Mouse (Mus musculus): ENCODE results near the gene Atp8a1. TPM values are rescaled to one million over a fixed set of nuclear protein-coding genes. Genes with fewer than 3 reads are reported as not detected.

The Atp8a1 gene
- total RNA-seq, 4 experiments from 2014 or later = 165 to 213 (median 188) TPM

DNA sequence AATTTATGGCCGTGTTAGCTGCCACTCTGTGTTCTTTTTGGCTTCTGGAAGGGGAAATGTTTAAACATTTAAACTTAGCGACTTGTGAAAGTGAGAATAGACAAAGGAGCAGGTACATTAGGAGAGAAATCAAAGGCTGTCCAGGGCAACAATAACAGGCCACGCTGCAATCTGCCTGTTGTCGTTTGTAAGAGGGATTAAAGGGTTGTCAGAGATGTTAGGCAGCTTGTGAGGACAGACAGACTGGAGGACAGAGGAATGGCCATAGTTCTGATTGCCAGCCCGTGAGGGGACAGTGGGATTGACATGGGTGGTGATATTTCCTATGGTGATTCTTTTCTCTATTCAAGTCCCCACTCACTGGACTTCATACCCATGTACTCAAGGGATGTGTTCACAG, 161.8 kb downstream of the Atp8a1 start:
- DNase-seq (ENCODE audit: low spot score in 2 of 2) = no peak

DNA sequence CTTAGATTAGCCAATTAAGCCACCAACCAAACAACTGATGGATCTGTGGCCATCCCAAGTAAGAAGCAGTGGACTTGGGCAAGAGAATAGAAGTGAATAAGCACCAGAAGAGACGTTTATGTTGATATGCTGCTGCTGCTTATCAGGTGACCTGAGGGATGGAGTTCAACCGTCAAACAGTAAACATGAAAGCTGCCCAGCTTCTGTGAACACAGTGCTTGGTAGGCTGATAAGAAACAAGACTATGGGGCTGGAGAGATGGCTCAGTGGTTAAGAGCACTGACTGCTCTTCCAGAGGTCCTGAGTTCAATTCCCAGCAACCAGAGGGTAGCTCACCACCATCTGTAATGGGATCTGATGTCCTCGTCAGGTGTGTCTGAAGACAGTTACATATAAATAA, 168.4 kb downstream of the Atp8a1 start:
- no peak for DNase-seq (ENCODE audit: low spot score in 2 of 2)

DNA sequence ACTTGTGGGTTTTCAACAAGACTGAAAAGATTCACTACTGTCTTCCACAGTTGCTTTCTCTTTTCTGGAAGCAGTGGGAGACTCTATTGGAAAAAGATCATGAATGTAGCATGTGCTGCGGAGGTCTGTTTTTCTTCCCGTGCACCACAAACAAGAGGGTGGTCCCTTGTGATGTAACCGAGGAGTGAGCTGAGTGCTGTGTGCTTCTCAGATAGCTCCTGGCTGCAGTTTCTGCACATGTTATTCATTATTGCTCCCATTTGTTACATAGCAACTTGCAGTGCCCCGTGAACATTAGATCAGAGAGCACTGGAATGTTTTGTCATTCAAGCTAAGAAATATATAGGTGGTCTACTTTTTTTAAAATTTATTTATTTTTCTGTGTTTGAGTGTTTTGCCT, 174.2 kb downstream of the Atp8a1 start:
- no peak for DNase-seq (ENCODE audit: low spot score in 2 of 2)

DNA sequence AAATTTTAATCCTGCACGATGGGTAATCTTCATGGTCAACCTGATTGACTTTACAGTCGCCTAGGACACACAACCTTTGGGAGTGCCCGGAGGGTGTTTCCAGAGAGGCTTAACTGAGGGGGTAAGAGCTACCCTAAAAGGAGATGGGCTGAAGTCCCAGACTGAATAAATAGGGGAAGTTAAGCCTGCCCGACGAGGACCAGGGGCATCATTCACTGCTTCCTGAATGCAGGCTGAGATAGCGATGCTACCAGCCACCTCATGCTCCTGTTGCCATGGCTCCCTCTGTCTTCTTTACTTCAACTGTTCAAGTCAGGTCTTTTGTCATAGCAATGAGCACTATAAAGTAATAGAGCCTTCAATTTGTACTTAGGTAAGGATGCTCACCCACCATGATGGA, 177.1 kb downstream of the Atp8a1 start:
- no peak for DNase-seq (ENCODE audit: low spot score in 2 of 2)

GRCm38 (mm10) chr5:67669436-67669896, 177.8 kb downstream of the Atp8a1 start:
- DNase-seq (ENCODE audit: low spot score in 2 of 2) = no peak

DNA sequence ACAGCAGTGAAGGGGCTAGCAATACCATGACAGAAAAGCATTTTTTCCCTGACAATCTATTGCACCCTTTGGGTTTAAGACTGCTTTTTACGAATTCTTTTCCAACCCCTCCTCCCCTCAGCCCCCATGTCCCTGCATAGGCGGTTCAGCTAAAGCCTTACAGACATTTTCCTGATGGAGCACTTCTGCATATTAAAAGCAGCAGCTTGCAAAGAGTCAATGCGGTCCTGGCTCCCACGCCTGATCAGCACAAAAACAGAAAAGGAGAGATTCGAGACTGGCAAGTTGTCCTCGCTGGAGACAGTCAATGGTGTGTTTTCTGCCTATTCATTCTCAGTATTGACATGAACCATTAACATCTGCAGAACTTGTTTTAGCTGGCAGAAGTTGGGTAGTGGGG, 184.5 kb downstream of the Atp8a1 start:
- no peak for DNase-seq (ENCODE audit: low spot score in 2 of 2)

DNA sequence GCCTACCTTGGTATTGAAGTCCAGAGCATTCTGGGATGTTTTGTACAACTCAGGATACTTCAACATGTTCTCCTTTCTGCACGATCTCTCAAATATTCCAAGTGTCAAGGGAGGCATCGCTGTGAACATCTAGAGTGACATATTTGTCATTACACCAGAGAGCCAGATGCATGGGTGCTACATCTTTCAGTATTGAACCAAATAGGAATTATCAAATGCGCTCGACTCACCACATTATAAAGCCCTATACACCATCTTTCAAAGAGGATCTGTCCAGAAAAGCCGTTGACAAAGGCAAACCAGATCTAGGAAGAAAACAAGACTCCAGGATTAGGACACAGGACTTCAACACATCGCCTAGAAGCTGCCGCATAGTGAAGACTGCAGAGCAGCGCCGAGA, 187.4 kb downstream of the Atp8a1 start:
- no peak for DNase-seq (ENCODE audit: low spot score in 2 of 2)

DNA sequence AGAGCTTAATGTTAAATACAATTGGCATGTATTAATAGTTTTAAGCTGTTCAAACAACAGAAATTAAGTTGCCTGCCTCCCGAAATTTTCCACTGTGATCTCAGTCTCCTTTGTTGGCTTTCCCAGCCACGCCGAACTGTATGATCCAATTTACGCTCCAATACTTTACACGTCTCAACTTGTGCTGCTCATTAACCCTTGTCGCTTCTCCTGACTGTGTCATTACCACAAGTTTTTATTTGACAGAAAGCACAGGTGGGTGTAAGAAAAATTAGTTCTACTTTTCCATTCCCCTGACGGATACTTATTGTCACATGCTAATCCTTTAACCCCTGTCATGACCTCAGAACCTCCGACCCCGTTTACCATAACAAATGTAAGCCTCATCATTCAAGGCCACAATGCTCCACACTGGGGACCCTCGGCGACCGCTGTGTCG, 190.4 kb downstream of the Atp8a1 start:
- no peak for DNase-seq (ENCODE audit: low spot score in 2 of 2)

DNA sequence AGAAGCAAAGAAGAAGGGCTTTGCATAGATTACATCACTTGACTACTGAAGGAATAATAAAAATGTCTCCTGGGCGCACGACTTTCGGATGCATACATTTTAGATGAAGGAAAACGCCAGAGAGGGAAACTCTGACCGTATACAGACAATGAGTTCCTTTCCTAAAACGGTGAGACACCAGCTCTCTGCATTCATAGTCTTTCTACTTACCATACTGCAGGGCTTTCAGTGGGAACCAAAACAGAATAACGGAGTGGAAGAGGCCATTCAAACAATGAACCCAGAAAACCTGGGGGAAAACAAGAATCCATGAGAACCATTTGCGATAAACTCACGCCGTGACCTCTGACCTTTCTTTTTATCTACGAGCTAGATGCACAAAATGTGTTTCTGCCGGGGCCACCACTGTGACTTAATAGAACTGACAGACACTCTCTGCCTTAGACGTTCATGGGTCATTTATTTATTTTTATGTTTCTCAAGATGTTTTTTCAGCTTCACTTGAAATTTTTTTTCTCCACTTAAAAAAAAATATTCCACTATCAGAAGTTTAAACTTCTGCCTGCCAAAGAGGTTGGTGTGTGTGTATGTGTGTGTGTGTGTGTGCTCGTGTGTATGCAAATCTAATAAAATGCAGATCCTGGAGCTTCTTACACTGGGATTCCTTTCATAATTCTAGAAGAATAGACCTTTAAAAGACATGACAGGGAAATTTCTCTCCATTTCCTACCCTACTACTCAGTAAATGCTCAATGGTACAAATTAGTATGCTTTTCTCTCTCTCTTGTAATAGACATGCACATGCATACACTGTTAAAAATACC, 191.3 kb downstream of the Atp8a1 start:
- no peak for DNase-seq (ENCODE audit: low spot score in 2 of 2)

DNA sequence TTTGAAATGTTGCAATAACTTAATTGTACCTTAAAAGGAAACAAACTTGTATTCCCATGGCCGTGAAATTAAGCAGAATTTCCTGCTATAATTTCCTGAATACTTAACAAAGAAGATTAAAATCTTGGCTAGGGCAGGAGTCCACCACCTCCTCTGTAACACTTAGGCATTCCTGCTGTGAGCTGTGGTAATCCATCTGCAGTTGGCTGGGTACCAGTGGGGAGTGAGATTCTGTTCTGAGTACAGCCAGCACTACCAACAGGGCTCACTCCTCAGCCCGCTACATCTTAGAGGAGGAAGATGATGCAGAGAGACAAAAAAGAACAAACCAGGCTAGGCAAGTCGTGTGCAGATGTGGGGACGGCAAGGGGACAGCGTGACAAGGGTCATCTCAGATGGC, 192.7 kb downstream of the Atp8a1 start:
- no peak for DNase-seq (ENCODE audit: low spot score in 2 of 2)

GRCm38 (mm10) chr5:67653543-67653942, 193.7 kb downstream of the Atp8a1 start:
- no peak for DNase-seq (ENCODE audit: low spot score in 2 of 2)

DNA sequence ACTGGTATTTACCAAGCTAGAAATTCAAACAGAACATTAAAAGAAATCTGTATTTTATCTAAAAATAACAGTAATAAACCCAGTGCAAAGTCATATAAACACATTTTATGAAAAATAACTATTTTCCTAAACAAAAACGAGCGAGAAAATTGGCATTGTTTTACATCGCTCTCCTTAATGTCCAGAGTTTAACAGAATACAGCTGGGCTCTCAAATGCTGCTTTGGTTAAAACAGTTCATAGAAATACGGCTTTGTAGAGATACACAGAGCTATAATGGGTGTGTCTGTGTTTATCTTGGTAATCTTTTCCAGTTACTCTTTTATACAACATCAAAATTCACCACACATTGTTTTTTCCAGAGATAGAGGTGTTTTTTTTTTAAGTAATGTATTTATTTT, 194.8 kb downstream of the Atp8a1 start:
- DNase-seq (ENCODE audit: low spot score in 2 of 2) = no peak

DNA sequence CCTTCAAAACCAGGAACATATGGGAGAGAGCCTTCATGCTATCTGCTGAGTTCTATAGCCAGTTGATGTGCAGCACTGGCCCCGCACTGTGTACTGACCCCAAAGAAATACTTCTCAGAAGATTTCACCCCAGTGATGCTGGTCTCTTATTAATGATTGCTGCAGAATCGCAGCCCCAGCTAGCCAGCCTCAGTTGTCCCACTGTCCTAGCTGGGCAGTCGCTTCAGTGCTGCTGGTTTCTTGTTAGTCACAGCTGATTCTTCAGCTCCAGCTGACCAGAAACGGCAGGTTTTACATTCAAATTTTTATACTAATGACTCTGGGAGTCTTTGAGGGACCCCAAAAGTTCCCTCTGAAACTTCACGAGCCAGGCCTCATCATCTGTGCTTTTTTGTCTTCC, 197.2 kb downstream of the Atp8a1 start:
- no peak for DNase-seq (ENCODE audit: low spot score in 2 of 2)

GRCm38 (mm10) chr5:67649156-67649555, 198.1 kb downstream of the Atp8a1 start:
- no peak for DNase-seq (ENCODE audit: low spot score in 2 of 2)

GRCm38 (mm10) chr5:67647568-67647967, 199.7 kb downstream of the Atp8a1 start:
- DNase-seq (ENCODE audit: low spot score in 2 of 2) = no peak

DNA sequence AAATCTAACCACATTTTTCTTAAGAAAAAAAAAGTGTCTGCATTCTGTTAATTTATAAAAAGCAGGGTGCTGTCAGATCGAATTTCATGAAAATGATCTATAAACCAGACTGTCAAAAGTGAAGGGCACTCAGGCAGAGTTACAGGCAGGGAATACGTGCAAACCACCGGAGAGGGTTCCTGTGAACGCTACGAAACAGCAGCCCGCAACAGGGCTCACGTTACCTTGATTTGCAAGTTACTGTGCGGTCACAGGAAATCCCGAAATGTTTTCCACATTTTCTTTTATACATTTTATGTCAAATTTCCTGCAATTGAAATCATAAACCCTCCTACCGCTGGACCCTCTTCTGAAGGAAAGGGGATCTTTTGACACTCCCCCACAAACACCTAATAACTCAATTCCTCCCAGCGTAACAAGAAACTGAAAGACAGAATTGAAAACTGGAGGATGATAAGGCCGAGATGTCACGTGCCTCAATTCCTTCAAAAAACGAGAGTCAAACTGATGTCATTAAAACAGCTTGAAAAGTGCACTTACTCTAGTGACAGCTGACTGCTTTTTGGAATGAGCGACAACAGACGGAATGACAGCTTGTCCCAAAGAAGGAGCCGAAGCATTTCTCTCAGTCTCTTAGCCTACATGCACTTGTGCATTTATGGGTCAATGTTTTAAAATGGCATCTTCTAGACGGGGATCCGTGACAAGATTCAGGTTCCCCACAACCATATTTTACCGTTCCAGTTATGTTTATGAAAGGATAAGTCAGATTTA, 200.3 kb downstream of the Atp8a1 start:
- DNase-seq (ENCODE audit: low spot score in 2 of 2) = peak in 1 of 2 experiments; percentile 36

- no peak for DNase-seq (ENCODE audit: low spot score in 2 of 2)
Observed at GRCm38 (mm10) chr5:67643537-67644255, 203.5 kb downstream of the Atp8a1 start.

DNA sequence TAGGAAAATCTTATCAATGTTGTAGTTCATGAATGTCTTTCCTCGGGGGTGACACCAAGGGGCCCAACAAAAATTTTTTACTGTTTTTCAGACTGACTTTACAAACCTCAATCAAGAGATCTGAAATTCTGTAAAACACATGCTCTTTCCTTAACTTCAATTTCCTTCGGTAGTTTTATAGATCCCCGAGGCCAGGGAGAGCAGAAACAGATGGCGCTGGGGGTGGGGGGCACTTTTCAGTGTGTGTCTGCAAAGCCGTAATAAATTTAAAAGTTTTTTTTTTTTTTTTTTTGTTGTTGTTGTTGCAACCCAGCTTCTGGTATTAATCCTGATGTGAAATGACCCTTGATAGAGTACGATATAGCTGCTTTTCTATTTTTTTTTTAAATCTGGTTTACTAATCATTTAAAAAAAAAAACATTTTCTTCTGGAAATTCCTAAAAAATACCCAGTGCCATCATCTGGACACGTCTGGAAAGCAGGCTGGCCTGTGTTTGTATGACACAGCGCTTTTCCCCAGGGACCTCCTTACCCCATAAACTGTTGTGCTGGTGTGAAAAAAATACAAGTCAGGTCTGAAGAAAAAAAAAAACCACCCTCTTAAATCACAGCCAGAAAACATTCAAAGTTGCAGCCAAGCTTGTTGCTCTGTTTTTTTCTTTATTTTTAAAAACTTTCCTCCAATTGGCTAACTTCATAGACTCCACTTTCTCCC, 205.7 kb downstream of the Atp8a1 start:
- DNase-seq (ENCODE audit: low spot score in 2 of 2) = no peak

DNA sequence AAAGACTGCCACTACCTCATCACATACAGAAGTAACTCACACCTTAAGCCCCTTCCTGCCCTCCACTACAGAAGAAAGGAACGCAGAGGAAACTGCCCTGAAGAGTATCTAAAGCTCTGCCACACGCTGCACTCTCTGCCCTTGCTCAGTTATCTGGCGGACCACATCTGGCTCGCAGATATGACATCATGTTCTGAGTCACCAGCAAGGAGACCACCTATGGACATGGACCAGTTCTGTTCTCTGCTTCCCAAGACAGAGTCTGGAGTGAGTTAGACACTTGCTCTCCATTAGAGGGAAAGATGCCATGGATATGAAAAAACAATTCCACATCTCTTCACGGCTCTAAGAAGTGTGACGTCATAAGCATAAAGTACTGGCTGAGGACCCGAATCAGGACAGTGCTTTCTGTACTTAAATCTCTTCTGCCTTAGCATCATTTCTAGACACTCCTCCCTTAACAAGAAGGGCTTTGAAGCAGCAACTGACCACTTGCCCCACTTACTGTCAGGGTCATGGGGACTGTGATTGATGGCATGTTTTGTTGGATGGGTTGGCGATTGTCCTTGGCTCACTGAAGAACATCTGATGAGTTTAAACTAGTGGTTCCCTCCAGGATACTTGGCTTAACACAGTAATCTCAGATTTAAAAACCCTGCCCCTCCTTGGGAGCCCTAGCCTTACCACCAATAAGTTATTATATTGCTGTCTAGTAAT, 206.5 kb downstream of the Atp8a1 start:
- no peak for DNase-seq (ENCODE audit: low spot score in 2 of 2)

GRCm38 (mm10) chr5:67634339-67634738, 212.9 kb downstream of the Atp8a1 start:
- DNase-seq (ENCODE audit: low spot score in 2 of 2) = no peak

DNA sequence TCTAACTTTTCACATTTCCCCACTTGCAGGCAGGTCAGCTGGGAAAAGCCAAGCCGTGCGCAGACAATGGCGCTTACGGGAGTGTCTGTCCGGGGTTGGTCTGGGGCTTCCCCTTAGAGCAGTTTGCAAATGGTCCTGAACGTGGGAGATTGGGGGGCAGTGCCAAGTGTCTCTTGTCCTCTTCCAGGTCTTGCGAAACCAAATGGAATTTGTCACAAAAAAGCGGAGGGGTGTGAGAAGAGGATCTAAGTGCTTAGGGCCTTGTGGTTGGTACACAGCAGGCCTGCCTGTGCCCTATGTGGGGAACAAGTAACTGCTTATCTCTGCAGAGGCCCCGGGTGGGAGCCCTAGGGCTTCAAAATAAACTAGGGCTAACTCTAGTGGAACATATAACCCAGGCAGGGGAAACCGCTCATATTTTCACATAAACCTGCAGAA, 213.4 kb downstream of the Atp8a1 start:
- DNase-seq (ENCODE audit: low spot score in 2 of 2) = no peak
